Mouse (Mus musculus) spleen, postnatal 10 days (tissue): Measurements from ENCODE around the gene Mitf.

Experiments used
- DNase-seq, 2 experiments: peaks; one replicate each; pipeline ENCODE4 v3.0.0; 2021 to 2022; ENCODE audit warnings: low spot score in 2 of 2

Gene Mitf

DNA sequence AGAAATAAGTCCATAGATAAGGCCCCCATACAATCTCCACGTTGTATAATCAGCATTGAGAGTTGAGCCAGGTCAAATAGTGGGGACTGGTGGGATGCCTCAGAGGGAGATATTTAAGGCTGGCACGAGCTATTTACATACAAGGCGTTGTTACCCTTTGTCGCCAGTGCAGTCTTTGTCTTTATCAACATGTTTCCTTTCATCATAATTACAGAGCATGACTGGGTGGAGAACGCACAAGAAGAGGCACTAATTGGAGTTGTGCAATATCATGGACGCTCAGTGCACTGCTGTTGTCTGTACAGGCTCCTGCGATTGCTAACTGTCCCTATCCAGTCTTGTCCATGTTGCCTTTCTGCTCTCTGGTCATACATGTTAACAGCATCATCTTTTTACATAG is 15.0 kb downstream of the Mitf start:
- DNase-seq = no peak

DNA sequence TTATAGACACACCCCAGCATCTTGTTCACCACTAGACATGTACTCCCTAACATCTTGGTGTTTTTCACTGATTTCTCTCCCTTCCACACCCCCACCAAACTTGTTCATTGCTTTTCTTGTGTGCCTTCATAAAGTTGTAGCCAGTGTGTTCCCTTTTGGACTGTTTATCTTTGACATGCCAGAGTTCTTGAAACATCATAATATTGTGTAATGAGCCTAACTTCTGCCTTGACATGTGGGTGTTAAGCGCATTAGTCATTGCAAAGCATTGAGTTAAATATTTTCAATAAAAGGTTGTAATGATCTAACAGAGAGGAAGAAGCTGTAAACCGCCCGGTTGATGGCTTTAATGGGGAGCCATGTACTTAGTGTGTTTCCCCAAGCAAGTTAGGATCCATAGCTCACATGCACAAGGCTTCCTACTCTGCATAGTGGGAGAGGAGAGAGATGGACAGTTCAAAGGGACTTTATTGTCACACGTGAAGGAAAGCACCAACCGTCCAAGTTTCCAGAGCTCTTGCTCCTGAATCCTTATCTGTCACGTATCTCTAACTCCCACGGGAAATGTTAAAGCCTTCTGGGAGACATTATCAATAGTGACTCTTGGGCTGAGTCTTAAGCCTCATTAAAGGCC is 19.9 kb downstream of the Mitf start:
- no peak for DNase-seq

DNA sequence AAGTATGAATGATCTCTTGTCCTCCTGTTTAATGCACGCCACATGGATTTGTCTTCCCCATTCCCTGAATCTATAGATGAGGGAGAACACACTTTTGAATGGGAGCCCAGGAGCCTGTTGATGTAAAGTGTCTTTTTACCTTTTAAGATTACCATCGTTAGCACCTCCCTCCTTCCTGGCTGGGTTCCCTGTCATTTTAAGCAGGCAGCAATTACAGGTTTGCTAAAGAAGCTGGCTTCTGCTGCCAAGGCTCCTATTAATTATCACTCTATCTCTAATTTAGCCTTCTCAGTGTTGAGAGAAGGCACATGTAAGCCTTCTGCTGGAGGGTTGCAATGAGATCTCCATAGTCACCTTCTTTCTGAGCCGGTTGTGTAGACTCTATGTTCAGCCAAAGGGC is 21.2 kb downstream of the Mitf start:
- DNase-seq = no peak

DNA sequence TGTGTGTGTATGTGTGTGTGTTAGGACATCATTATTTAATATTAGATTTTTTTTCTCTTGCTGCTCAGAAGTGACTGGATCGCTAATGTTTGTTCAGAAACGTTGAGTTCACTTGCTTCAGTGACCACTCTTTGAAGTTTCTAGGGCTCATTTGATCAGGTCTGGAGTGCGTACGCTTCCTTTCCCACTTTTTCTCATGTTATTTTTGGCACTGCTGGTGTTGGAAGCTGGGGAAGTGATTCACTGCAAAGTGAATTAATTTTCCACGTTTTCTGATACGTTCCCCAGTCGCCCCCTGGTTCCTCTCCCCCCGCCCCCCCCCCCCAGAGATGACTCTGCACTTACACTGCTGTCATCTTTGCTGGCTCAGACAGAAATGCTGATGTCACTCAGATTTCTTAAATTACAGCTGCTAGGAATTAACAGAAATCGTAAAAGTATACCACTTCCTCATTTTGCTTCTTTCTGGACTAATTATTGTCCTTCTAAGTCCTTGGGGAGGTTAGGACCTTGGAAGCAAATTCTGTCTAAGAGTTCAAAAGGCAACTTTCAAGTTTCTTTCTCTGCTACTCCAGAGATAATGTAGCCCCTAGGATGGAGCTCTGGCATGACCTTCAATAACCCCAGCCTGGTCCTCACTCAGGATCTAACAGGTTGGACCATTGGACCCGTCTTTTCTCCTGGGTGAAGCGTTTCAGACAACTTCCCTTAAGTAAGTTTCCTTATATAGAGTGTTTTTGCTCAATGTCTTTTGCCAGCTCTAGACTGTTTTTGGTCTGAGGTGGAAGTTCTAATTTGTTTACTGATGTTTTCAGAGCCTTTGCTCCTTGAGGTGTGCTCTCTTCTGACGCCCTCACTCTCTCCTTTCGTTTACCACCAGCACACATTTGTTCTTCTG is 22.2 kb downstream of the Mitf start:
- no peak for DNase-seq

DNA sequence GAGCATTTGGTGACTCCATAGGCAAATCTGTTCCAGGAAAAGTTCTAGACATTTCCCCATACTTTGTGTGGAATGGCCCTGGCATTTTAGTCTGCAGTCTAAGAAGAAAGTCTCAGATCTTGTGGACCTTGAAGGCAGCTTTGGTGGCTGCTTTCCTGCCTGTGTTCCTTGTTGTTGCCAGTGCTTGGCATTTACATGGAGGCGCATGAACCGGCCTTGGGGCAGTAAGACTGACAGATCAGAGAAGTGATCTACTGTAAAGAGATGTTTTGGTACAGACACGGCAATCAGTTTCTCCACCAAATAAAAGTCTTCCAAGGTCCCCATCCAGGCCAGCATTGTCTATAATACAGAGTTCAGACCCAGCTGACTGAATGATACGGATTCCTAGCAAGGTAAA is 25.6 kb downstream of the Mitf start:
- DNase-seq = no peak

DNA sequence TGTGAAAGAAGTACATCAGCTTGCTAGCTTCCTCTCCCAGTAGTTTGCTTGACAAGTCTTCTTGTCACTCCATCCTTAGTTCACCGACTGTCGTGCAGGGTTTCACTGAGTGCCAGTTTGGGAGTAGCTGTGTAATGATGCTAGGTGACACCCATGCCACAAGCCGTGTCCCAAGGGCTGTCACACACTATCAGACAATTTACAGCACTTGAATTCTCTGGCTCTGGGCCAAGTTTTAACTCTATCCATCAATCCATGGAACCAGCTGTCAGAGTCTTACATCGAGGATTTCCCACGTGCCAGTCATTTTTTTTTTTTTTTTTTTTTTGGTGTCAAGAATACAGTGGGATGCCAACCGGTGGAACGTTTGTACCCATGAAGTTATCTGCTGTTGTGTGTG is 29.3 kb downstream of the Mitf start:
- DNase-seq = no peak

DNA sequence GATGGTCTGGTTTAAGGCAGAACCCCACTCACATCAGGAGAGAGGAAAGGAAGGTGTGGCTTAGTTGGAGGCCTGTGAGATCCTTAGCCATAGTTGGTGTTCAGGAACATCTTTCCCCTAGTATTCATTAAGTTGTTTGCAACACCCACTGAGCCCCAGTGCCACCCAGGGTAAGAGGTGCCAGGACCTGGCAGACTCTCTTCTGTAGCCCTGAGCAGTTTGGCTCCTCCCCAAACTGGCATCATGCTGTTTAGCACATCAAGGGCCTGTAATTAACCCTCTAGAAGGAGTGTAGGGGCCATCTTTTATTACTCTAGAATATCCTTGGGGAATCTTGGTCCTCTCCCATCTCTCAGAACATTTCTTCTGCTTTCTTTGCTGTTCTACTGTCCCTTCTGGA is 30.9 kb downstream of the Mitf start:
- DNase-seq = no peak

DNA sequence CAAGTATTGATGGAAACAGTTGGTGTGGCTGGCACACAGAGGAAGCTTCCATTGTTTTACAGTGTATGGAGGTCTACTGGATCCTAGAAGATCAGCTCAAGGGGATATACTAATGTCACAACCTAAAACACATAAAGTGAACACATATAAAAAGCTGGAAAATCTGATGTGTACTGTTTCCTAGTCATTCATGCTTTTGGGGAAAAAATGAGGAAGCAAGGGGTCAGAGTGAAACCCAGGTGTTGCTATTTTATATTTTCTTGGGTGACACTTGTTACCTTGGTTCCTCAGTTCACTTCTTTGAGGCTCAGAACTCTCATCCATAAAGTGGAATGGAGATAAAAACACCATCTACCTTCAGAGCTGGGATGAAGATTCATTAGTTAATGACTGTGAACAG is 32.7 kb downstream of the Mitf start:
- no peak for DNase-seq

DNA sequence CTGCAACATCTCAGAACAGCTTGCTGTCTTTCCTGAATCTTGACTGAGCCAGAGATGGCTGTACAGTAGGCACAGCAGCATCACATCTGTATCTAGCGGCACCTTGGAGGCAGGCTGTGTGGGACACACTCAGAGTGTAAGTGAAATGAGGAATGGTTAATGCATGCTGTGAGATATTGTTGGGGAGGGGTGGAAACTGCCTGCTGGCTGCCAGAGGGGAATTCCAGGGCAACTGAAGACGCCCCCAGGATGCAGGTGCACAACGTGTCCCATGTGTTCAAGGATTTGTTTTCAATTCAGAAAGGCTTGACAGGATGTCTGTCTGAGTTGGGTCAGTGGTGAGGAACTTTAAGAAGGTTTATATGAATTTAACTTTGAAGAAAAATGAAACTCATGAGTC is 37.3 kb downstream of the Mitf start:
- DNase-seq = no peak

DNA sequence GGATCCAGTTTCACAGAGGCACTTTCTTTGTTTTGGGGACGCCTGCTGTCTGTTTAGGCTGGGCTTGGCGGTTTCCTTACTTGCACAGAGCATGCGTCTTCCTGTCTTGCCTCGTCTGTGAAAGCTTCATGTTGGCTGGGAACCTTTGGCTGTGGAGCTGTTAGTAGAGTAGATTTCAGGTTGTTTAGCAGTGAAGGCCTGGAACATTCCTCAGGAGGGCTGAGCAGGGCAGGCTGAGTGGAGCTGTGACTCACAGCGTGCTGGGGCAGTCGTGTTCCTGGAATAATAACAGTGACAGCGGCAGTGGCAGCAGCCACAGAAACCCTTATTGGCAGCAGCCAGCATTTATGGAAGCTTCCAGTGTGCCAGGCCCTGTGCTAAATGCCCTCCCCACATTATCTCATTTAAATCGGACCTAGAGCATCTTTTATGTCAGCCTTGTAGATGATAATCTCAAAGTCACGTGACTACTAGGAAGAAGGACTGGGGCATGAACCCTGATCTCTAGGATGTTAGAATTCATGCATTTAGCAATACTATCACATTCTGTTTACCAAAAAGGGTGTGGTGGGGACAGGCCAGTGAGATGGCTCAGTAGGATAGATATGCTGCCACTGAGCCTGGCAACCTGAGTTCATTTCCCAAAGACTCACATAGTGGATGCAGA is 41.5 kb downstream of the Mitf start:
- no peak for DNase-seq

DNA sequence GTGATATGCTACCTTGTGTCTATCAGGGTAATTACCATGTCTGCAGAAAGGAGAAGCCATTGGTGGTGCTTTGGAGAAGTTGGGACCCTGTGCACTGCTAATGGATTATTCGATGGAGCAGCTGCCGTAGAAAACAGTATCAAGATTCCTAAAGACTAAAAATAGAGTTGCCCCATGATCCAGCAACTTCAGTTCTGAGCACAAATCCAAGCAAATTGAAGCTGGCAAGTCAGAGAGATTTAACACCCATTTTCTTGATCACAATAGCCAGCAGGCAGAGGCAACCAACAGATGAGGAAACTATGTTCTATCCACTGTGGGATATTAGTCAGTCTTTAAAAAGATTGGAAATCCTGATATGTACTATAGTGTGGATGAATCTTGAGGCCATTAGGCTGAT is 47.4 kb downstream of the Mitf start:
- no peak for DNase-seq

DNA sequence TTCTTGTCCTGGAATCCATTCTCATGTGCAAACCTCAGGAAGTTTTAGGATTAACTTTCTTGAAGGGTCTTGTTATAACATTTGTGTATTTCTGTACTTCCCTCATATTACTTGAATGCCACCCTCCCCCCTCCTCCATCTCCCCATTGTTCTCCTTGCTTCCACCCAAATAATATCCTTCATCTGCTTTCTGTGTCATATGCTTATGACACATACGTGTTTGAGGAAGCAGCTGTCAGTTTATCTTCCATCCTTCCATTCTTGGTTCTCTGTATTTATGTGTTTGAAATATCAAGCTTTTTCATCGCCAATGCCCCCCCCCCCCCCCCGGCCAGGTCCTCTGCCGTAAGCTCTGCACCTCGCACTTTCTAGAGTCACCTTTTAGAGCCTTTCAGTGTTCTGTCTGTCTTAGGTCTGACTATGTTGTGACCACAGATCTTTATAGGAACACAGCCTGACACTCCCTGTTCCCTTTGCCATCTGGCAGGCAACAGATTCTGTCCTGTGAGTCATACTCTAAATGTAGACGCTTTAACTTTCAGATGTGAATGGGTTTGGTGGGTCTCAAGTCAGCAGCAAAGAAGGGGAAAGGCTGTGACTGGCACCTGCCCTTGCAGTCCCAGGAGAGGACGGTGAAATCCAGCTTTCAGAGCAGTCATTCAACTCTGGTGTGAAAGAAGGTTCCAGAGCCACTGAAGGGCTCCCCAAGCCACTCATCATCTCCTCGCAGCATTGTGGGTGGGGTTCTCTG is 48.7 kb downstream of the Mitf start:
- no peak for DNase-seq

DNA sequence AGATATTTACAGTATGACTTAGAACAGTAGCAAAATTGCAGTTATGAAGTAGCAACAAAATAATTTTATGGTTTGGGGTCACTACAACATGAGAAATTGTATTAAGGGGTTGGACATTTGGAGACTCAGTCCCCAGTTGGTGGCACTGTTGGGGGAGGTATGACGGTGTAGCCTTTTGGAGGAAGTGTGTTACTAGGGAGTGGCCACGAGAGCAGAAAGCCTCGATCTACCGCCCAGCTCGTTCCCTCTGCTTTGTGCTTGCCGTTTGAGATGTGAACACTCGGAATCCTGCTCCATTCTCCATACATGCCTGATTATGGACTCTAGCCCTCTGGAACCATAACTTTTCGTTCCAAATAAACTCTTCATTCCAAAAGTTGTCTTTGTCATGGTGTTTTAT is 49.6 kb downstream of the Mitf start:
- no peak for DNase-seq

DNA sequence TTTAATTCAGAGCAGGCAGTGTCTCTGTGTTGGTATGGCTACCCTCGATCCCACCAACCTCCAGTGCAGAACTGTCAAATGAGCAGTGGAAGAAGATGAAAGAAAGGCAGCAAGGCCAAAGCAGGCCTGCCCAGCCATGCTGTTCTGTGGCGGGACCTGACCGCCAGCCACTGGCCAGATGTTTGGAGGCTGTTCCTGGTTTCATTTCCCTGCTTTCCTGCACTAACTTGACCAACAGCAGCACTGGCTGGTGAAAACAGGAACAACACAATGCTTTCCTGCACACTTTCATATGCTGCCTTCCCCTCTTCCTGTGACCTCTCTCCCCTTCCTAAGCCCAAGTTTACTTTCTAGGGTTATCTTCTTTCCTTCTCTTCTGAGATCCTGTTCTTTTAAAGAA is 50.8 kb downstream of the Mitf start:
- DNase-seq = no peak

DNA sequence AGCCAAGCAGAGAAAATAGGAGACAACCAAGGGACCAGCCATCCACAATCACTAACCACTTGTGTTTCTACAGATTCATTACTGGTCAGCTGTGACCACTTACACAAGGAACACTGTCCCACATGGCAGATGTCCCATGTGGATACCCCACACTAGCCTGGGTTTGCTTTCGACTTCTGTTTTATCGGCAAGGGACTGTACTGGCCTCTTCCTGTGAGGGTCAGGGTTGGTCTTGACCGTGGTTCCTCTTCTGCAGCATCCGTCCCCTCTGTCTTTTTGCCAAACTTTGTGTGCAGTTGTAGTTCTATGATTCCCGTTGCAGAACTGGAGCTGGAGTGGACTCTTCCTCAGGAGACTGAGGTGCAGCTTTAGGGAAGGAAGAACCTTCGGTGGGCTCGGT is 59.7 kb downstream of the Mitf start:
- no peak for DNase-seq

DNA sequence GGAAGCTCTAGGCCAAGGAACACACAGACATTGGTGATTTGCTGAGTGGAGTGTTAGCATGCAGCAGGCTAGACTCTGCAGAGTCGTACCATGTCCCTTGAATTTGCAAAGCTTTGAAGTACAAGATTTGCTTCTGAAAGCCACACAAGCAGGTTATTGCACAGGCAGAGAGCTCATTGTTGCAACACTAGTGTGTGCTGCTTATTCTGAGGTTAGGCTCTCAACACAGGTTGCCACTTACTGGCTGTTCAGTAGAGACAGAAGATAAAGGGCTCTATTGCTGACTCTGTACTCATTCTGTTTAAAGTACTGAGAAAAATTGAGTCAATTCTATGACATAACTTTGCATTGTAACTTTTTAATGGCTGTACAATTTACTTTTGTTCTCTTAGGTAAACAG is 61.2 kb downstream of the Mitf start:
- DNase-seq = no peak

DNA sequence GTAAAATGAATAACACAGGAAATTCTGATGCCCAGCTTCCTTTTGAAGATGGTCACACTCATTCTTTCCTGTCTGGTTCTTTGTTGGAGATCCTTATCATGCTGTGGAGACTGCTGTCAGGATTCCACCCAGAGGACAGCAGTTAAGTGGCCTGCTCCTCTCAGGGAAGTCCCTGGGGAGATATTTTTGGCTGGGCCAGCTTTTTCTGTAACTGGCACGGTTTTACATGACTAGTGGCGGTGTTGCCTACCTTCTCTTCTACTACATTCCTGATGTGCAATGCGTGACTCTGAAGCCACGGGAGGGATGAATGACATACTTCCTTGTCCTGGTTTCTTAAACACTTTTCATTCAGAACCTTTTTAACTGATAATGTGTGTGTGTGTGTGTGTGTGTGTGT is 63.1 kb downstream of the Mitf start:
- no peak for DNase-seq

DNA sequence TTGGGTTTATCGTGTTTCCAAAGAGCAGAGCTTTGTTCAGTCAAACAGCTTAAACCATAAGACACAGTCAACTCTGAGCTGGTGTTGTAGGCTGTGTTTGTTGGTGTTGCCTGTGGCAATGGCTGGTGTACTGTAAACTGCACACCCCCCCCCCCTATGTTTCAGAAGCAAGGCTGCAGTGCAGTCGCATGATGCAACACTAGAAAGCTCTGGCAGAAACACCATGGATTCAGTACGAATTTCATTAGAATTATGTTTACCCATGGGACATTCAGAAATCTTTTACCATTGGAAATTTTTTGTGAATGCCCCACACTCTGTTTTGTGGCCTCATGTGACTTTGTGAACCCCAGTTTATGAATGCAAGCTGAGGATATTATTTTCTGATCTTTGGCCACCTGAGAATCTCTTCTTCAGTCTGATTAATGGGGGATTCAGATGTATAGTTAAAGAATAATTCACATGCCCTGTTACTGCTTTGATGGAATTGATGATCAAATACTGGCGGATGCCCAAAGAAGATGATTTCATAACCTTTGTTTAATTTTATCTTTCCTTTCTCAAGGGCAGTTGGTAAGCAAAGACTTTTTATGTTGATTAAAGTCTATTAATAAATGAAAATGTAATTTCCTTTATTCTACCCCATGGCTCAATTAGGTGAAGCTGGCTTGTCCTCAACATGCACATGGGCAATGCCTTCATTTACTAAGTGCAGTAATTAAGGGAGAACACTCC is 64.6 kb downstream of the Mitf start:
- DNase-seq = no peak

DNA sequence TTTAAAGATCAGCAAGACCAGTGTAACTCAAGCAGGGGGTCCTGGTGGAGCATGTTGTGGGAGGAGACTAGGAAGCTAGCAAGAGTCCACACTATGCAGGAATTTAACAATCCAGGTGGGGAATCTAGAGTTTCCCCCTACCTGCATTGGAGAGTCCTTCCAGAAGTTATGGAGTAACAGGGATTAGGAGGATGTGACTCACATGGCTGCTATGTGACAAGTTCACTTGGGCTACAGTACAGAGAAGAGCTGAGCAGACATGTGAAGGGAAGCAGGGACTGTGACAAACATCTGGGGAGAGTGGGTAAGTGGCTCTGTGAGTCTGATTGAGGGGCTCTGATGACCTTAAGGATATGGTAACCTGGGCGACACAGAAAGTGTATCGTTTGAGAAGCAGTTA is 66.2 kb downstream of the Mitf start:
- no peak for DNase-seq

DNA sequence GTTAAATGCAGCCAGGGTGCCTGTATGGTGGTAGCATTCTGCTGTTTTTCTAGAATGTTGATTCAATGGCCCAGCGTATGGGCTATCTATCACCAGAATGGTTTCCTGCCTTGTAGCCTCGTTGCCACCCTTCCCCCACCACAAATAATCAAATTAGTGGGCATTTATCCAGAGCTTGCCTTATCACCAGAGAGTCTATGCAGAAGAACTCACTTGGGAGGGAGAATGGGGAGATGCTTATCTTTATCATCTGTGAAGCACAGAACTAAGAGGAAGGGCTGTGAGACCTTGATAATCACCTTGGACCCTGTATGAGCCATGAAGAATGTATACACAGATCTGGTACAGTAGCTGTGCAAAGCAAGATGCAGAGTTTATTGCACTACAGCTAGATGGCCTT is 70.1 kb downstream of the Mitf start:
- no peak for DNase-seq

DNA sequence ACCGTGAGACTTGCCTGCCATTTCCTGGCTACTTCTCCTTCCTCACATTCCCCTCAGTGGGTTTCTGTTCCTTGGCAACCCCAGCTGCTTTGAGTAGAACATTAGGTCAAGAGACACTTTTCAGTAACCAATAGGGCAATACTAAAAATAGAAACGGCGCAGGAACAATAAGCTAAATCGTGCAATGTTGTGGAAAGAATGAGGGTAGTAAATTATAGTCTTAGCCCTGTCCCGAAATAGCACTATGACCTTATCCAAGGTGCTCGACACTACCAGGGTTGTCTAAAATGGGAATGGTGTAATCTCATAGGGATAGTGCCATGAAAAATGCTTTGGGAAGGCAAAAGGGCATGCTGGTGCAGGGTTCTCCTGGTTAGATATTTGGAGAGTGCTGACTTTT is 70.6 kb downstream of the Mitf start:
- no peak for DNase-seq

DNA sequence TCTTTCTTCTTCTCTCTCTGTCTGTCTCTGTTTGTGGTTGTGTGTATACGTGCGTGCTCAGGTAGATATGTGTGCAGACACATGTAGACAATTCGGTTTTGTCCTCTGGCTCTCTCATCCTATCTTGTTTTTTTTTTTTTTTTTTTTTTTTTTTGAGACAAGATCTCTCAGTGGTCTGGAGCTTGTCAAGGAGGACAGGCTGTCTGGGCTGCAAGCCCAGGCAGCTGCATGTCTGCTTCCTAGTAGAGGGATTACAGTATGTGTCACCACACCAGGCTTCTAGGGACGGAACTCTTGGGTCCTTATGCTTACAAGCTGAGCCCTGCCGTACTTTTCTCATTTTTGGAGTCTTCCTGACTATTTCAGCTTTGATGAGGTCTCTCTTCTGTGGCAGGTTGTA is 73.5 kb downstream of the Mitf start:
- DNase-seq = no peak
